Mouse (Mus musculus): ENCODE data around the gene Nr6a1.

- TF ChIP-seq MAX (IDR thresholded peaks at IDR 0.05; ENCODE audit: low read depth) (no peak), TCF12 (IDR thresholded peaks at IDR 0.05; ENCODE audit: insufficient read depth, poor library complexity, severe bottlenecking) (no peak), POLR2A (IDR thresholded peaks at IDR 0.05; ENCODE audit: insufficient read length, low read depth) (no peak), MYOD1 (IDR thresholded peaks at IDR 0.05; ENCODE audit: control insufficient read depth in 1 of 3, insufficient read length in 2 of 3, low read depth in 2 of 3) (no peak), E2F4 (IDR thresholded peaks at IDR 0.05; ENCODE audit: insufficient read depth) (no peak), MYOG (IDR thresholded peaks at IDR 0.05; ENCODE audit: control insufficient read depth in 1 of 3, insufficient read depth in 1 of 3, insufficient read length in 2 of 3, low read depth in 2 of 3) (no peak), USF1 (IDR thresholded peaks at IDR 0.05; ENCODE audit: low read depth) (no peak)
Observed at GRCm38 (mm10) chr2:38797087-38797624, 130.3 kb downstream of the Nr6a1 start.

Measured in myocyte (in vitro differentiated cells).